Mouse (Mus musculus): ENCODE data around the gene Kif3b.

GRCm38 (mm10) chr2:153276440-153276839 lies 14.8 kb upstream of the Kif3b start:
- TF ChIP-seq CTCF (IDR thresholded peaks at IDR 0.05; ENCODE audit: borderline replicate concordance, insufficient read depth, low read depth, low read length): no peak
- no peak for TF ChIP-seq POLR2A (IDR thresholded peaks at IDR 0.05; ENCODE audit: borderline replicate concordance, insufficient read depth, low read length)

All from cerebellum, adult 2 months (tissue).